Mouse (Mus musculus) heart, embryonic 13.5 days (tissue): ENCODE data around the gene Mtm1. TPM values are rescaled to one million over a fixed set of nuclear protein-coding genes. Genes with fewer than 3 reads are reported as not detected.

Experiments
- ATAC-seq: fragments of 200-750 bp; cut with Nextera tagmentation; 2 replicates; pipeline ENCODE4 v1.8.0; 2017; ENCODE audit warnings: moderate TSS enrichment; ENCODE audit not compliant: insufficient number of reproducible peaks, low FRiP score, low TSS enrichment; ENCODE audit errors: extremely low read depth
- H3K27ac ChIP-seq: fragments of 300-500 bp; sonication (generic); replicated peaks from 2 replicates; pipeline ENCODE4 v1.5.1; 2015; ENCODE audit warnings: moderate library complexity, mild to moderate bottlenecking, inconsistent platforms
- H3K27me3 ChIP-seq: fragments of 300-500 bp; sonication (generic); replicated peaks from 2 replicates; pipeline ENCODE4 v1.6.1; 2015; ENCODE audit warnings: mild to moderate bottlenecking, inconsistent platforms
- H3K36me3 ChIP-seq: fragments of 300-500 bp; sonication (generic); 2 replicates; pipeline ENCODE4 v1.6.1; 2015; ENCODE audit warnings: mild to moderate bottlenecking, inconsistent platforms
- H3K4me1 ChIP-seq: fragments of 300-500 bp; sonication (generic); 2 replicates; pipeline ENCODE4 v1.6.1; 2015; ENCODE audit warnings: inconsistent platforms
- H3K4me2 ChIP-seq: fragments of 300-500 bp; sonication (generic); 2 replicates; pipeline ENCODE4 v1.6.1; 2015; ENCODE audit warnings: inconsistent platforms, mild to moderate bottlenecking, moderate library complexity
- H3K4me3 ChIP-seq: fragments of 300-500 bp; sonication (generic); 2 replicates; pipeline ENCODE4 v1.5.1; 2015; ENCODE audit warnings: moderate library complexity, mild to moderate bottlenecking, inconsistent platforms
- H3K9ac ChIP-seq: fragments of 300-500 bp; sonication (generic); 2 replicates; pipeline ENCODE4 v1.6.1; 2015; ENCODE audit warnings: inconsistent platforms, mild to moderate bottlenecking, moderate library complexity
- H3K9me3 ChIP-seq: fragments of 300-500 bp; sonication (generic); 2 replicates; pipeline ENCODE4 v1.6.1; 2016; ENCODE audit warnings: inconsistent platforms
- WGBS: fragments of 180-500 bp; shearing (Covaris S2); methylation state at CpG from one replicate; pipeline ENCODE4 v1.1.7; 2015; ENCODE audit warnings: mixed read lengths; 5-methylcytosine and 5-hydroxymethylcytosine counted together
- polyA plus RNA-seq: library from polyadenylated mRNA; unstranded; fragments of >200 nt; fragmentation: Nextera tagmentation; extraction: Ambion mirVana; gene quantifications from 2 replicates; pipeline ENCODE4 v1.2.1, GENCODE M21; 2015

The Mtm1 gene
- 3.9 and 4.5 TPM in 2 replicates for polyA plus RNA-seq

DNA sequence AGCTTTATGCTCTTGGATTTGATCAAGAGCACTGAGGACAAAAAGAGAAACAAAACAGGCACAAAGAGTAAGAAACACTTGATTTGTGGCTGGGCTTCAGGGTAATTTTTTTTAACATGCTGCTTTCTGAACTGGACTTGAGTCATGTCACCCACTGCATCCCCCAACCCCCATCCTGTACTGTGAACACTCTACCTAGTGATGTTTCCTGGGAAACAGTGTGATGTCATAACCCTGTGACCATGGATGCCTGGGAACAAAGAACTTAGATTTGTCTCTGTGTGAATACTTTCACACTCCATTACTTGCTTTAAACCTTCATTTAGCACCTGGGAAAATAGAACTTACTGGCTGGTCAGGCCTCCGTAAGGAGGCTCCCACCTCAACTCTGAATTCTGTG, at the start of gene Mtm1:
Gene Mtm1 (plus strand): TSS at position 301 of the 400 bp plus-strand sequence.
- Histone ChIP-seq H3K27me3 (no peaks in the 10 kb centered on the region), H3K9ac (no peak within 1 kb of the TSS), H3K27ac (no peak within 1 kb of the TSS), H3K4me3 (no peak within 1 kb of the TSS), H3K36me3 (no peaks in the 10 kb centered on the region), H3K4me1 (no peaks in the 10 kb centered on the region), H3K4me2 (no peak within 1 kb of the TSS), H3K9me3 (no peaks in the 10 kb centered on the region)
- WGBS, result 81% methylated on average over 1 of the region's 1 CpGs
- no peak for ATAC-seq

DNA sequence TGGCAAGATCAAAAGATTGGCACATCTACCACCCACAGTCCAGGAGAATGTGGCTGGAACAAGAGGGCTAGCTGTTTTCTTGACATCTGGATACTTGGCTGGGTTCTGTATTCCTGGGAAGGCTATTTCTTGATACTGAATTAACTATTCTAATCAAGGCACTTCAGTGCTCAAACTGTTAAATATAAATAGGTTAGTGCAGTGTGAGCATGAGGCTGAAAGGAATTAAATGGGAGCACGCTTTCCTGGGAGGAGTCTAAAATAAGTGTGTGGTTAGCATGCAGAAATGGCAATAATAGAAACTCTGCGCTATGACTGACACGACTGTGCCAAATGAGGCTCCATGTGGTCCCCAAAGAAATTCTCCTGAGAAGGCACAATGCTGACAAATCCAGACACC, 29.0 kb upstream of the Mtm1 start:
- 78% methylated on average over 3 of the region's 3 CpGs for WGBS
- Histone ChIP-seq H3K4me3 (no peak overlapping the region), H3K4me1 (no peaks in the 10 kb centered on the region), H3K9ac (no peak overlapping the region), H3K9me3 (no peaks in the 10 kb centered on the region), H3K27me3 (peaks cover 11% of the 10 kb centered on the region; the same call in 1 of the 2 replicates), H3K4me2 (no peak overlapping the region), H3K36me3 (no peaks in the 10 kb centered on the region), H3K27ac (no peak overlapping the region)
- ATAC-seq, result no peak

DNA sequence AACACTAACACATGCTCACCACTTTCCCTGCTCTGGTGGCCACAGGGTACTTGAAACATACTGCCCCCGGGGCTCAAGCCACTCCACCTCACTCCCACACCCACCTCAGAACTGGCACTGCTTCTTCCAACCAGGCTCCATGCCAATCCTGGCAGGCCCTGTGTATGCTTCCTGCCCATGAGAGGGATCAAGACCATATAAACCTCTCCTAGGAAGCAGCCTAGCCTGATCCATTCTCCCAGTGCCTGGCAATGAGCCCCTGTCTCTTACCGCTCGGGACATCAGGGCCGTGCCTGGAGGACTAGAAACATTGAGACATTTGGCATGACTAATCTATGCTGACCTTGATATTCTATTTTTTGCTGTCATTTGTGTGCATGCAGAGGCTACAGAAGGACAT, 26.9 kb upstream of the Mtm1 start:
- no peak for ATAC-seq
- Histone ChIP-seq H3K4me3 (no peak overlapping the region), H3K9ac (no peak overlapping the region), H3K4me2 (no peak overlapping the region), H3K36me3 (no peaks in the 10 kb centered on the region), H3K9me3 (no peaks in the 10 kb centered on the region), H3K4me1 (no peaks in the 10 kb centered on the region), H3K27me3 (peaks cover 12% of the 10 kb centered on the region; the same call in 1 of the 2 replicates), H3K27ac (no peak overlapping the region)
- 80% methylated on average over 4 of the region's 4 CpGs for WGBS

DNA sequence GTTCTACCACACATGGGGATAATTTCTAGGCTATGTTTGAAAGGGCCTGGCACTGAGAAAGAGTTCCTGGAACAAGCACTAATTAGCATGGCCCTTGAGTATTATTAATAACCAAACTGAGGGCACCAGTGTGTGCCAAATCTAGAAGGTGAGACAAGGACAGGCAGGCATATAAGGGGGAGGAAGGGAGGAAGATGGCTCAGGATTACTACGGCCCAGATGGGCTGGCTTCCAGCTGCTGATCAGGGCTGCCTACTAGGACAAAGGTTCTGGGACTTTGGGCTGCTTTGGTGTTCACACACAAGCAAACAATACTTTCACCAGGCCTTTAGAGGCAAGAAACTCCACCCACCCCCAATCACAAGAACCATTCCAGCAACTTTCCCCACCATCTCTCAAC, 24.2 kb upstream of the Mtm1 start:
- Histone ChIP-seq H3K4me2 (no peak overlapping the region), H3K9me3 (no peaks in the 10 kb centered on the region), H3K27me3 (peaks cover 12% of the 10 kb centered on the region; the same call in 1 of the 2 replicates), H3K27ac (no peak overlapping the region), H3K4me3 (no peak overlapping the region), H3K9ac (no peak overlapping the region), H3K4me1 (no peaks in the 10 kb centered on the region), H3K36me3 (no peaks in the 10 kb centered on the region)
- WGBS, result 73% methylated on average over 1 of the region's 1 CpGs
- no peak for ATAC-seq

DNA sequence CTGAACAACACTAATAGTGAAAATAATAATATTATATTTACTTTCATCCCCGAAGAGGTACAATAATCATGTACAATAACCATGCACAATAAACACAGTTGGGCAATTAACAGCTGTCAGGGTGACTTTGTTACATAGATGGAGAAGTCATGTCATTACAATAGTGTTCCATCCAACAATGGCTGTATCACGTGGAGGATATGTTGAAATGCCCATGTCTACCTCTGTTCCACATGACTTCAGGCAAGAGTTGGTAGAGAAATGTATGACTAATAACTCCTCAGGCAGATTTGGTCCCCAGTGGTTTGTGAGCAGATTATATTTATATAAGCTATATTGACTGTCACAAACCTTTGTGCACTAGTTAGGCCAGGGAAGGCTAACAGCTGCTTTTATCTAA, 5.8 kb upstream of the Mtm1 start:
- ATAC-seq, result no peak
- H3K9me3 ChIP-seq, result no peaks in the 10 kb centered on the region
- H3K9ac ChIP-seq, result no peak overlapping the region
- no peaks in the 10 kb centered on the region for H3K4me1 ChIP-seq
- no peaks in the 10 kb centered on the region for H3K36me3 ChIP-seq
- no peaks in the 10 kb centered on the region for H3K27me3 ChIP-seq
- no peak overlapping the region for H3K27ac ChIP-seq
- H3K4me3 ChIP-seq, result no peak overlapping the region
- no peak overlapping the region for H3K4me2 ChIP-seq
- WGBS, result 58% methylated on average over 2 of the region's 2 CpGs

DNA sequence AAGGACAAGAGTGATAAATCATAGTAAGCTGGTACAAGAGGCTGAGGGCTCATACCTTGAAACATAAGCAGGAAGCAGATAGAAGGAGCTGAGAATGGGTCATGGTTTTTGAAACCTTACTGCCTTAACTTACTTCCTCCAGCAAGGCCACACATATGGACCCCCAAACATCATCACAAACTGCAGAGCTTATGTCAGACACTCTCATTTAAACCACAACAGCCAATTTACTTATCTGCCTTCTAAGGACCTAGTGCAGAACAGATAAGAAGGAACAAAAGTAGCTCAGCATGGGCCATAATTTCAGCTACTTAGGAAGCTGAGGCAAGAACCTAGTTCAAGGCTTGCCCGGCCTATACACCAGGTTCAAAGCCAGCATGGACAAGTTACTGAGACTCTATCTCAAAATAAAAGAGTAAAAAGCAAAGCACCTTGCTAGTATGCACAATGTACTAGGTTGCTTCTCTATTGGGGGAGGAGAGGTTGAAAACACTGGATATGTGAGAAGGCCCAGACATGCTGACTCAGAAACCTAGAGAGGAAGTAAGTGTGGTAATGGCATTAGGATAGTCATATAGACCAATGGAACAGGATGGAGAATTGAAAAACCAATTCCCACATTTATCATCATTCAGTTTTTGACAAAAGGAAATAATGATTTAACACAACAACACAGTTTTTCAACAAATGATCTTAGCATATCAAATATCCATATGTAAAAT, 4.6 kb upstream of the Mtm1 start:
- no peak overlapping the region for H3K4me3 ChIP-seq
- no peak overlapping the region for H3K9ac ChIP-seq
- H3K36me3 ChIP-seq, result no peaks in the 10 kb centered on the region
- no peaks in the 10 kb centered on the region for H3K27me3 ChIP-seq
- no peak overlapping the region for H3K27ac ChIP-seq
- H3K4me1 ChIP-seq, result no peaks in the 10 kb centered on the region
- 70% methylated on average over 1 of the region's 1 CpGs for WGBS
- no peak overlapping the region for H3K4me2 ChIP-seq
- no peak for ATAC-seq
- H3K9me3 ChIP-seq, result no peaks in the 10 kb centered on the region

DNA sequence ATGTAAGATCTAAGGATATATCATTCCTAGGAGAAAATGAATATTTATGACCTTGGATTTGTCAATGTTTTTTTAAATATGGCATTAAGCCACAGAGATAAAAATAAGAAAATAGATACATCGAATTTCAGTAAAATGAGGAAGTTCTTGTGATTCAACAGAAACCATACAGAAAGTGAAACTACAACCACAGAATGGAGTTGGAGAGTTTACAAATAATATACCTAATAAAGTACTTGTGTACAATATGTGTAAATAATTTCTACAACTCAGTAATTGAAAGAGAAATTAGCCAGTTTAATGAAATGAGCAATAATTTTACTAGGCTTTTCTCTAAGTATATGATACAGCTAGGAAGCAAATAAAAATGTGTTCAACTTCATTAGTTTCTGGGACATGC, 4.0 kb upstream of the Mtm1 start:
- H3K4me1 ChIP-seq, result no peaks in the 10 kb centered on the region
- H3K27me3 ChIP-seq, result no peaks in the 10 kb centered on the region
- no peak overlapping the region for H3K27ac ChIP-seq
- H3K36me3 ChIP-seq, result no peaks in the 10 kb centered on the region
- ATAC-seq, result no peak
- WGBS, result 52% methylated on average over 1 of the region's 1 CpGs
- no peak overlapping the region for H3K4me3 ChIP-seq
- H3K4me2 ChIP-seq, result no peak overlapping the region
- no peaks in the 10 kb centered on the region for H3K9me3 ChIP-seq
- no peak overlapping the region for H3K9ac ChIP-seq

DNA sequence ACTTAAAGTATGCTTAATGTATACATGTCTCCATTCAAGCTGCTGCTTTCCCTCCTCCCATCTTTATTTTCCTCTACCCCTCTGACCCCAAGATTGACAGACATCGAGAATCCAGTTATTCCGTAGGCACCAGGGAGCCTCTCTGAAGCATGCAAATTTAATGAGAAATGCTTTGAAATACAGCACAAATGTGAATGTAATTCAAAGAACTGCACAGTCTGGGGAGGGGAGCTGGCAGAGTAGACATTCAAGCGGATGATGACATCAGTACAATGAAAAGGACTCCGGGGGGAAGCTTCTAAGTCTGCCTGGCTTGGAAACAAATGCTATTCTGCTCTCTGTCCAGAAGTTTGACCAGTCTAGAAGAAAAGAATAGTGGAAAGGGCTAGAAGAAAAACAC, 2.3 kb downstream of the Mtm1 start:
- Histone ChIP-seq H3K27ac (no peak overlapping the region), H3K9ac (no peak overlapping the region), H3K27me3 (no peaks in the 10 kb centered on the region), H3K4me3 (no peak overlapping the region), H3K9me3 (no peaks in the 10 kb centered on the region), H3K36me3 (no peaks in the 10 kb centered on the region), H3K4me2 (no peak overlapping the region), H3K4me1 (no peaks in the 10 kb centered on the region)
- ATAC-seq, result no peak
- WGBS, result 67% methylated on average over 4 of the region's 4 CpGs

DNA sequence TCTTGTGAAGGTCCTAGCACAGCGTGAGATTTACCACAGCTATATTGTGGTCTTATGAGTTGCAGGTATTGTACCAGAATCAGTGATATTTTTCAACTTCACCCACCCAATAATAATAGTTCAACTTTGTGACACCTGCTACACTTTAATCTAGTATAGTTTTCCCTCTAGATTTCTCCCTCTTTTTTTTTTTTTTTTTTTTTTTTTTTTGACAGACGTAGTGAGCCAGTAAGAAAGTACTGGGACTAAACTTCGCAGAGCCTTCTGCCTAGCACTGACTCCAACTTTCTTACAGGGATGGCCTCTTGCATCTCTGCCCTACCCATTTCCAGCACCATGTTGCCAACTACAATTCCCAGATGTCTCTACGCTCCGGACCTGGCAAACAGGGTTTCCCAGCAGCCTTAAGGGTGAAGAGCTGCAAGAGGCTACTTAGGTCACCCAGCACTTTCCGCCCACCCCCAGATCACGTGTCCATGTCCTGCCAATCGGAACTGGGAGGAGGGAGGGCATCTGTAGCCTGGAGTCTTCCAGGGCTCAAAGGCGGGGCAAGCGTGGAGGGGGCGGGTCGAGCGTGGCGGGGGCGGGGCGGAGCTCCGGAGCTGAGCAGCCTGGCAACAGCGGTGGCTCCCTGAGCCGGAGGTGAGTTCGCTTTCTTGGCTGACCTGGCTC, 4.0 kb downstream of the Mtm1 start:
- H3K4me3 ChIP-seq, result peak overlapping the region; percentile 64
- no peaks in the 10 kb centered on the region for H3K9me3 ChIP-seq
- no peaks in the 10 kb centered on the region for H3K4me1 ChIP-seq
- H3K9ac ChIP-seq, result peak overlapping the region; percentile 78
- H3K36me3 ChIP-seq, result no peaks in the 10 kb centered on the region
- no peak overlapping the region for H3K27ac ChIP-seq
- H3K27me3 ChIP-seq, result no peaks in the 10 kb centered on the region
- 14% methylated on average over 19 of the region's 20 CpGs for WGBS
- peak overlapping the region; percentile 77 for H3K4me2 ChIP-seq
- ATAC-seq, result peak; percentile 98

DNA sequence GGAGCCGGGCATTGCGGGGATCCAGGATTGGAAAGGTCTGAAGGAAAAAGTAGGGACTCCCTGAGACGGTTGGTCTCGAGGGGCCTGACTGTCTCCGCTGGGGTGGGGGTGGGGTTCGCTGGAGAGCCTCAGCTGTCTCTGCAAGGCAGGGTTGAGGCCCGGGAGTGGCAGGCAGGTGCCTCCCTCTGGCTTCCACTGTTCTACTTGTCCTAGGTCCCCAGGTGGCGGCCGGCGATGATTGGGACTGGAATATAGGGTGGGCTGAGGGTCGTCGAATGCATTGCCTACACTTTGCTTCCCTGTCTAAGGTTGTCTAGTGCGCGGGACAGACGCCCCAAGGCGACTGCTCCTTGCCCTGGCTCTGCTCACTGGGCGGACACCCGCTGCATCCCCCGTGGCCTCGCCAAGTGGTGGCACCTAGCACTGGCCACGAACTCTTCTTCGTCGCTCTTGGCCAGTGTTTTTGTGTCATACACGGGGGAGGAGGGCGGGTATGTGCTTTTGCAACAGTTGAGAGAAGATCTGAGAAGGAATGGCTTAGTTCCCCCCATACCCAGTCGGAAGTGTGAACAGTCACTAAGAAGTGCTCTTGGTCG, 4.6 kb downstream of the Mtm1 start:
- Histone ChIP-seq H3K27ac (no peak overlapping the region), H3K4me3 (peak overlapping the region; percentile 64)
- 12% methylated on average over 27 of the region's 27 CpGs for WGBS

DNA sequence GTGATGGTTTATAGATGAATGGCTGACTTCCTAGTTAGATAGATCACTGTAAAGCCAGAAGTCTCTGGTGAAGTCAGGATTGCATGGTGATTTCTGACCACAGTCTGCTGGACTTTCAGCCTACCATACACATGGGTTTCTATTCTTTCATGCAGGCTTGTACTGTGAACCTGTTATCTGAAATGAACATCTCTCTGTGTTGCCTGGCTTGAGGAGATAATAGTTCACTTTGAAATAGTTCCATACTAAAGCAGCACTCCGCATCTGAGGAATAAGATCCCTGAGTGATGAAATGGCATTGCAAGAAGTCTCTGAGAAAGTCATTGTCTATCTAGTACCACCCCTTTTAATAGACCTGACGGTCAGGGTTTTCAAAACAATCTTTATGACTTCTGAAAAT, 6.3 kb downstream of the Mtm1 start:
- ATAC-seq, result no peak

More for the DNA sequence above, 4.6 kb downstream of the Mtm1 start:
- Histone ChIP-seq H3K9ac (peak overlapping the region; percentile 78), H3K9me3 (no peaks in the 10 kb centered on the region), H3K27me3 (no peaks in the 10 kb centered on the region), H3K36me3 (no peaks in the 10 kb centered on the region), H3K4me1 (no peaks in the 10 kb centered on the region), H3K4me2 (peak overlapping the region; percentile 77)
- no peak; the same call in 1 of the 2 replicates for ATAC-seq

More for the DNA sequence above, 6.3 kb downstream of the Mtm1 start:
- Histone ChIP-seq H3K4me2 (no peak overlapping the region), H3K27me3 (no peaks in the 10 kb centered on the region), H3K4me1 (no peaks in the 10 kb centered on the region), H3K36me3 (no peaks in the 10 kb centered on the region), H3K9ac (no peak overlapping the region), H3K27ac (no peak overlapping the region), H3K9me3 (no peaks in the 10 kb centered on the region), H3K4me3 (no peak overlapping the region)
- WGBS, result 80% methylated on average over 2 of the region's 2 CpGs
